Mouse (Mus musculus): ENCODE measurements around the gene Plxdc2.

Gene Plxdc2

GRCm38 (mm10) chr2:16568263-16568662 lies 212.2 kb downstream of the Plxdc2 start:
- no peak for DNase-seq (ENCODE audit: low read depth, low spot score)

DNA sequence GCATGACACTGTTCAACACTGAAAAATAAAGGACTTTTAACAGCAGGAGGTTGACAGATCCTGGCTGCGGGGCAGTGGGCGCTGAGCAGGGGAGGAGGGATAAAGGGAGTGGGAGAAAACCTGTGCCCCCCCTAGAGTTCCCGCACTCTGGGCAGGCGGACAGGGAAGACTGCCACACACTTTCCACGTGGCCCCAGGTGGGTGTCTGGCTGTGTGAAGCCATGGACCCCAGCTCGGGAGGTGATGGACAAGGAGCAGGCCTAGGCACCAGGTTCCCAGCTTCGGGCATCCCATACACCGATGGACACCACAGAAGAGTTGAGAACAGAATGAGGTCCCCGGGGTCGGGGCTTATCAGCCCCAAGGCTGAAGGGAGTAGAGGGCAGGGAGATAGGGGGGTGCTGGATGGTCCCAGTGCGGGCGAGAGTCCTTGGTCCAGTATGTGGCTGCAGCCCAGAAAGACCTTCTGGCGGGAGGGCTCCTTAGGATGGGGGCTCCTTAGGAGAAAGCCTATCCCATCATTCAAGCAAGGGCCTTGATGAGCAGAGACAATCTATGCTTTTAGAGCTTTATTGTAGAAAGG lies 215.2 kb downstream of the Plxdc2 start:
- DNase-seq (ENCODE audit: low read depth, low spot score), result no peak

DNA sequence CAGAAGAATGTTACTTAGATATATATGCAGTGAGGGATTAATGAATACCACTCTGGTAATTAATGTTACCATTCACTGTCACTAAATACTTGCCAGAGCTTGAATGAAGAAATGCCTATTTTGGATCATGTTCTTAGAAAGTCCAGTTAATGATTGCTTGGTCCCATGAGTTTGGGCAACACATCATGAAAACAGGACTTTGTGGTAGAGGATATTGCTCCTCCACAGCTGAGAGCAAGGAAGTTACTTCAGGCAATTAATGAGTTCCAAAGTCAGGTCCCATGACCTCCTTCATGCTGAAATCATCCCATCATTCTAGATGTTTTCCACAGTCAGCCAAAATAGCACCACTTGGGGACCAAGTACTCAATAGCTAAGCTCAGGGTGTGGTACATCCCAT lies 220.5 kb downstream of the Plxdc2 start:
- DNase-seq (ENCODE audit: low read depth, low spot score), result no peak

DNA sequence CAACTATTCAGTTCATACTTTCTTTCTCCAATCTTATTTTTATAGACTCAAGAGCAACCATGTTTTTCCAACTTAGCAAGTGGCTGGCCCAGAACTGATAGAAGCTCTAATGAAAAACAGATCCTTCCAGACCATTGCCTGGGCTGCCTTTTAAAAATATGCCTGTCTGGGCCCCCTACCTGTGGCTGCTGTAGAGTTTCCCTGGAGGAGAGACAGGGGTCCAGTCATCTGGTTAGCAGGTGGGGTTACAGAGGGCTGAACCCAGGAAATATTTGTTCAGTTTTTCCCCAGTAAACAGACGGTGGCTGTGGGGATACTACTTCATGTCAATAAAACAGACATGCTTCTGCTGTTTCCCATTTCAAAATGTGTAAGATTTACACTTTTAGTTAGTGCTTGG lies 222.0 kb downstream of the Plxdc2 start:
- no peak for DNase-seq (ENCODE audit: low read depth, low spot score)

GRCm38 (mm10) chr2:16588546-16588945 lies 232.4 kb downstream of the Plxdc2 start:
- DNase-seq (ENCODE audit: low read depth, low spot score), result no peak

GRCm38 (mm10) chr2:16595451-16595850 lies 239.3 kb downstream of the Plxdc2 start:
- no peak for DNase-seq (ENCODE audit: low read depth, low spot score)

DNA sequence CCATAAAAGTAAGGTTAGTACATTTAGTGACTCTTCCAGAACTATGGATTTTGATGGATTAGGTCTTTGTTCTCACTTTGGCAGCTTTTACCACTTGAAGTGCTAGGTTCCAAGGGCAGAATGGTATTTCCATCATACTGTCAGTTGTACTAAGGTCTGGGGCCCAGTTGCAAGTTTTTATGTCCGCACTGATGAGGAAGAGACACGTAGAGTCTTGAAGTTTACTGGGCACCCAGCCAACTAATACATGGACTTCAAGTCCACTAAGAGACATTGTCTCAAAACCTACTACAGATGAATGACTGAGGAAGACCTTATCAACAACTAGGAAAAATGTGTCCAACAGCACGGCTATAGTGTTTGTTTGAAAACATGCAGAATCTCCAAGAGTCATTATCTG lies 242.1 kb downstream of the Plxdc2 start:
- no peak for DNase-seq (ENCODE audit: low read depth, low spot score)

GRCm38 (mm10) chr2:16604291-16604690 lies 248.2 kb downstream of the Plxdc2 start:
- no peak for DNase-seq (ENCODE audit: low read depth, low spot score)

- DNase-seq (ENCODE audit: low read depth, low spot score), result peak; percentile 53
These were observed 251.9 kb downstream of the Plxdc2 start for GRCm38 (mm10) chr2:16607792-16608586.

DNA sequence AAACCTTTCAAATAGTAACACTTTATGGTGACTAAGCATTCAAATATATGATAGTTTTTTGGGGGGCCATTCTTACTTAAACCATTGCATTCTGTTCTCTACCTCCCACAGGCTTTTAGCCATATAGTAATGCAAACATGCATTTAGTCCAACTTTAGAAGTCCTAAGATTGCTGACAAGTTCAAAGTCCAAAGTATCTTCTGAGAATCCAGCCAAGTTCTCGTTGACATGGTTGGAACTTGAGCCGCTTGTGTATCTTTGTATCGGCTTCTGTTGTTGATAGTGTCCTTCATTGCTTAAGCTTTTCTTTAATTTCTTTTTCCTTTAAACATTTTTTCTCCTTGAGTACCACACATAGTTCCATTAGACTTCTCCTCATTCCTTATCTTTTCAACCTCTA lies 286.0 kb downstream of the Plxdc2 start:
- no peak for DNase-seq (ENCODE audit: low read depth, low spot score)

DNA sequence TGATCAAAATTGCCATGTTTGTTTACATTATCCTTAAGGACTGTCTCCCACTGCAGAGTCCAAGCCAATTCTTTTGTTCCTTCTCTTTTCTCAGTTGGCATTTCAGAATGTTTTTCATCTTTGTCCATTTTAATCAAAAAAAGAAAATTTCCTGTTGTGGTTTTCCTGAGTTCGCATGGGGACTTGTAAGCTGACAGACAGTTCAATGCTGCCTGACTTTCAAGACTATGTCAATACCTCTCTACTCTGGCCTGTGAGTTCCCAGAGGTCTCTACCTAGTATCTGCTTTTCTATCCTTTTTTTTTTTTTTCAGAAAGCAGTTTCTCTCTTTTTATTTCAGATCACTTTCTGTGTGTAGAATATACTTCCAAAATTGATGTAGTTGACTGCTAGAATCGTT lies 295.6 kb downstream of the Plxdc2 start:
- no peak for DNase-seq (ENCODE audit: low read depth, low spot score)

GRCm38 (mm10) chr2:16664516-16664915 lies 308.4 kb downstream of the Plxdc2 start:
- DNase-seq (ENCODE audit: low read depth, low spot score), result no peak

DNA sequence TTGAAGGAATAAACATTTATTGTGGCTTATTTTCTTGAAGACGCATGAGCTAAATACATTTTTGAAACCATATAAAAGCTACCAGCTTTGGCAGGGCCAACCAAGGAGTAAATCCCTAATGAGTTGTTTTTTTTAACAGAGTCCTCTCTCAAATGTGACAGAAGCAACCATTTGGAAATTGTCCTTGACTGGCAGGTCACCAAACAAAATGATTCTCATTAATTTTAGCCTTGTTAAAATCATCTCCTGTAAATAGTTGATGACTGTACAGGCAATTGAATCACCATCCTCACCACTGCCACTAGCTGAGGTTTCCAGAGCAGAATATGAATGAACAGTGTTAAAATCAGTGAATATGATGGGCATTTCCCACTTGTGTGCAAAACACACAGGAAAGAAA lies 312.3 kb downstream of the Plxdc2 start:
- DNase-seq (ENCODE audit: low read depth, low spot score), result no peak

DNA sequence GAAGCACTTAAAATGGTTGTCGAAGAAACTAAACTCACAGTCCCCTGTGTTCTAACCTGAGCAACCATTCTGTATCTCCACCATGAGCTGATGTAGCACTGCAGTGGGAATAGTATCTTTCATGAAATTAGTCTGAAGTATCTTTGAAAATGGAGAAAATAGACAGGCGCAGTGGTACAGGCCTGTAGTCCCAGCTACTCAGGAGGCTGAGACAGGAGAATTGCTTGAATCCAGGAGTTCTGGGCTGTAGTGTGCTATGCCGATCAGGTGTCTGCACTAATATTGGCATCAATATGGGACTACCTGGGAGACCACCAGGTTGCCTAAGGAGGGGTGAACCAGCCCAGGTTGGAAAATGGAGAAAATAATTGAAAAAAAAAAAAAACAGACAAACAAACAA lies 326.8 kb downstream of the Plxdc2 start:
- no peak for DNase-seq (ENCODE audit: low read depth, low spot score)

- DNase-seq (ENCODE audit: low read depth, low spot score), result no peak
These were observed 327.6 kb downstream of the Plxdc2 start for GRCm38 (mm10) chr2:16683739-16684138.

- no peak for DNase-seq (ENCODE audit: low read depth, low spot score)
These were observed 328.4 kb downstream of the Plxdc2 start for GRCm38 (mm10) chr2:16684529-16684928.

- no peak for DNase-seq (ENCODE audit: low read depth, low spot score)
These were observed 340.3 kb downstream of the Plxdc2 start for GRCm38 (mm10) chr2:16696390-16696789.

DNA sequence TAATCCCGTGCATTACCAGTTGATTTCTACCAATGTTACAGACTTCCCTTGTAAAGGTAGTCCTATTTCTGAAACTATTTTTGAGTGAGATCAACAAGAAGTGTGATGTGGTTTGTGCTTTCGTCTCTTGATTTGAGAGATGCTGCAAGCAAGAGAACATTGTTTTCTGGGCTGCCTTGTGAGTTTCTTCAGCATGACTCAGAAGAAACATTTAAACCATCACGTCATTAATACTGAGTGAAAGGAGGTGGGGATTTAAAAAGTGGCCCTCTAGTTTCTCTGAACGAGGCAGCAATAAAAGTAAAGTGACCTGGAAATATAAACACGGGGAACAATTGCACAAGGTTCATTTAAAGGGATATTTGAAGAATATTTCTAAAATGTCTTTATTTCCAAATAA lies 341.1 kb downstream of the Plxdc2 start:
- no peak for DNase-seq (ENCODE audit: low read depth, low spot score)

DNA sequence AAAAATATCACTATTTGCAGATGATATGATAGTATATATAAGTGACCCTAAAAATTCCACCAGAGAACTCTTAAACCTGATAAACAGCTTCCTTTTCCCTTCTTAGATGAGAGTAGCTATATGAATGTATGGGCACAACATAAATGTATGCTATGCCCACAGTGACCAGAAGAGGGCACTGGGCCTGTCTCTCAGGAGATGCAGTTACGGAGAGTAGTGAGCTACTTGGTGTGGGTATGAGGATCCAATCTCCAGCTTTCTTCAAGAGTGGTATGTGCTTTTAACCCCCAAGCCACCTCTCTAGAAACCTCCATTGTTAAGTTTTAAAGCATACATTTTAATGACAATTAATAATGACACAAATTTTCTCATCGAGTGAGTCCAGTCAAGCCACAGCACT lies 350.1 kb downstream of the Plxdc2 start:
- DNase-seq (ENCODE audit: low read depth, low spot score), result no peak

DNA sequence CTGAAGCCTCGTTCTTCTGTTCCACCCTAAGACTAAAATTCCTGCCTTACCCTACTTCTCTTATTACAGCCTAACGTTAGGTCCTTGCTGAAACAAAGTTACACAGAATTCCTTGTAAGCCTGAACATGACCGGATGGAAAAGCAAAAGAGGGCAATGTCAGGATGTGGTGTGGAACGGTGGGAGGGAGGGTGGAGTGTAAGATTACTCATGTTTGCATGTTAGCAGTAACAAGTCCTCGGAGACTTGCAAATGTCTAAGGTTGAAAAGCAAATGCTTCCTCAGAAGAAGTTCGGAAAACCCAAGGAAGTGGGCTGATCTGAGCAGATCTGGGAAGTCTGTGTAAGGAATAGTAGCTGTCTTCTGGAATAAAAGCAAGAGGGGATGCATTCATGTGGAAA lies 353.8 kb downstream of the Plxdc2 start:
- DNase-seq (ENCODE audit: low read depth, low spot score), result no peak

GRCm38 (mm10) chr2:16731033-16731432 lies 374.9 kb downstream of the Plxdc2 start:
- no peak for DNase-seq (ENCODE audit: low read depth, low spot score)

DNA sequence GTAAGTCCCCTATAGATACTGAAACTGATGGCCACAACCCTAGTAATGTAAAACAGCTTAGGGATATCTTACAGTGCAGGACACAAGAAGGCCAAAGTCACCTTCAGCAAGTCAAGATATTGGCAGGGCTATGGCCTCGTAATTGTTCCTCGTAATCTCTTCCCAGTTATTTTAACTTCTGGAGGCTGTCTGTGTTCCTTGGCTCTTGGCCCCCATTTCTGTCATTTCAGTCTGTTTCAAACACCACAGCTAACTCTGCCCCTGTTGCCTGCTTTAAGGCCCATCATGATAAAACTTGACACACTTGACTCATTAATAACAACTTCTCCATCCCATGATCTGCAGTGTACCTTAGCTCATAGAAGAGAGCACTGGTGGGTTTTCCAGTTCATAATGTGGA lies 378.3 kb downstream of the Plxdc2 start:
- DNase-seq (ENCODE audit: low read depth, low spot score), result no peak

DNA sequence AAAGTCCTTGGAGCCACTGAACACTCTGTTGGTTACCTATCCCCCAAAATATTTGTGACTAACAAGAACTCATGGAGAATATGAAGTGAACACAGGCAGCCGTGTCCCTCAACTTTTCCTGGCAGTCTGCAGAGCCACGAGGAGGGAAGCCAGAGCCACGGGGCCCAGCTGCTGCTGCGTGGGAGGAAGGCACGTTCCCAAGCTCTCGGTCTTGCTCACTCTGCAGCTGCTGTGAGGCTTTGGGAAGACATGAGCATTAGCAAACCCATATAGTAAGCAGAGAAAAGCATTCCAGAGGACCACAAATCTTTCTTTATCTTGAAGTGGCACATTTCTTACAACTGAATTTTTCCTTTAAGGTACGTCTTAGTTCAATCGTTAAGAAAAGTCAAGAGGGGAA lies 382.1 kb downstream of the Plxdc2 start:
- peak; percentile 70 for DNase-seq (ENCODE audit: low read depth, low spot score)

DNA sequence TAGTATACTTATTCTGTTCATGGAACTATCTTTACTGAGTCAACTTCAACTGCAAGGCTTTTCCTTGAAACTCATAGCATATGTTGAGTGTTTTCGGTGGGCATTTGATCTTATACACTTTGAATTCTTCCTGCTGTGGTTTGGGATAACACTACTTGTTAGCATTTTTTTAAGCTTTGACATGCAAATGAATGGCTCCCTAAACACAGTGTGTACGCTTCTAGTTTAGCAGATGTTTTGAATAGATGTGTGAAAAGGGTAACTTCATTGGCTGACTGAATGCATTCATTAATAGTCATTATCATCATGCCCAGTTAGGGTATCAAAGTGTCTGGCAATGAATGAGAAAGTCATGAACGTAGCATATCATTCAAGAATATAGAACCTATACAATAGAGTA lies 385.7 kb downstream of the Plxdc2 start:
- no peak for DNase-seq (ENCODE audit: low read depth, low spot score)

Data from telencephalon, adult 2 months (tissue).